Mouse (Mus musculus): ENCODE results near the gene Slc27a1. TPM values are rescaled to one million over a fixed set of nuclear protein-coding genes. Genes with fewer than 3 reads are reported as not detected.

Slc27a1 gene
- polyA plus RNA-seq, 1 experiment from 2014 or later, result 16.7 TPM

GRCm38 (mm10) chr8:71560765-71561164, 7.9 kb upstream of the Slc27a1 start:
- DNase-seq (ENCODE audit: low spot score) (no peak), ATAC-seq (ENCODE audit: insufficient number of reproducible peaks, low FRiP score, low TSS enrichment, low read depth) (no peak)
- Histone ChIP-seq H3K4me2 (ENCODE audit: low read depth, severe bottlenecking) (no peak overlapping the region), H3K9ac (ENCODE audit: low read length) (no peak overlapping the region), H3K36me3 (ENCODE audit: control insufficient read depth, insufficient read depth, low read length) (no peaks in the 10 kb centered on the region), H3K27ac (replicated peaks; ENCODE audit: low read depth, low read length) (no peak overlapping the region), H3K4me3 (ENCODE audit: low read depth, low read length) (no peak overlapping the region), H3K4me1 (ENCODE audit: control insufficient read depth, insufficient read depth, low read length) (0 out of 2 replicates have a peak, but pooled peaks cover 7% of the 10 kb centered on the region), H3K9me3 (ENCODE audit: control insufficient read depth, low read length) (peaks cover 4% of the 10 kb centered on the region; the same call in 1 of the 2 replicates), H3K27me3 (ENCODE audit: control insufficient read depth, insufficient read depth, low read length) (peaks cover 67% of the 10 kb centered on the region)
- WGBS, result 82% methylated on average over 5 of the region's 5 CpGs

GRCm38 (mm10) chr8:71561401-71561800, 7.3 kb upstream of the Slc27a1 start:
- WGBS, result 2% methylated on average over 15 of the region's 15 CpGs
- no peak overlapping the region for H3K4me3 ChIP-seq (ENCODE audit: low read depth, low read length)
- no peak overlapping the region for H3K9ac ChIP-seq (ENCODE audit: low read length)
- no peaks in the 10 kb centered on the region for H3K36me3 ChIP-seq (ENCODE audit: control insufficient read depth, insufficient read depth, low read length)
- no peak overlapping the region for H3K4me2 ChIP-seq (ENCODE audit: low read depth, severe bottlenecking)
- peaks cover 65% of the 10 kb centered on the region for H3K27me3 ChIP-seq (ENCODE audit: control insufficient read depth, insufficient read depth, low read length)
- DNase-seq (ENCODE audit: low spot score) (peak; percentile 89), ATAC-seq (ENCODE audit: insufficient number of reproducible peaks, low FRiP score, low TSS enrichment, low read depth) (no peak)
- H3K4me1 ChIP-seq (ENCODE audit: control insufficient read depth, insufficient read depth, low read length), result 0 out of 2 replicates have a peak, but pooled peaks cover 7% of the 10 kb centered on the region
- H3K9me3 ChIP-seq (ENCODE audit: control insufficient read depth, low read length), result peaks cover 4% of the 10 kb centered on the region; the same call in 1 of the 2 replicates
- H3K27ac ChIP-seq (replicated peaks; ENCODE audit: low read depth, low read length), result no peak overlapping the region

GRCm38 (mm10) chr8:71562751-71563150, 5.9 kb upstream of the Slc27a1 start:
- Histone ChIP-seq H3K27ac (replicated peaks; ENCODE audit: low read depth, low read length) (no peak overlapping the region), H3K4me3 (ENCODE audit: low read depth, low read length) (0 out of 2 replicates have a peak overlapping the region, but pooled peaks have one; percentile 8), H3K9ac (ENCODE audit: low read length) (peak overlapping the region; percentile 30; the same call in 1 of the 2 replicates), H3K9me3 (ENCODE audit: control insufficient read depth, low read length) (peaks cover 4% of the 10 kb centered on the region; the same call in 1 of the 2 replicates), H3K27me3 (ENCODE audit: control insufficient read depth, insufficient read depth, low read length) (peaks cover 55% of the 10 kb centered on the region), H3K36me3 (ENCODE audit: control insufficient read depth, insufficient read depth, low read length) (no peaks in the 10 kb centered on the region), H3K4me1 (ENCODE audit: control insufficient read depth, insufficient read depth, low read length) (0 out of 2 replicates have a peak, but pooled peaks cover 7% of the 10 kb centered on the region), H3K4me2 (ENCODE audit: low read depth, severe bottlenecking) (peak overlapping the region; percentile 33; the same call in 1 of the 2 replicates)
- WGBS, result 2% methylated on average over 32 of the region's 33 CpGs
- DNase-seq (ENCODE audit: low spot score), result peak; percentile 79
- ATAC-seq (ENCODE audit: insufficient number of reproducible peaks, low FRiP score, low TSS enrichment, low read depth), result no peak

GRCm38 (mm10) chr8:71563992-71564391, 4.7 kb upstream of the Slc27a1 start:
- 97% methylated on average over 4 of the region's 4 CpGs for WGBS

GRCm38 (mm10) chr8:71566501-71566900, 2.2 kb upstream of the Slc27a1 start, which contains the start of gene Nxnl1:
Nxnl1 (minus strand) TSS chr8:71566601.
- Histone ChIP-seq H3K4me3 (ENCODE audit: low read depth, low read length) (no peak within 1 kb of the TSS), H3K4me1 (ENCODE audit: control insufficient read depth, insufficient read depth, low read length) (peaks cover 8% of the 10 kb centered on the region; the same call in 1 of the 2 replicates), H3K9ac (ENCODE audit: low read length) (no peak within 1 kb of the TSS), H3K27ac (replicated peaks; ENCODE audit: low read depth, low read length) (no peak within 1 kb of the TSS), H3K9me3 (ENCODE audit: control insufficient read depth, low read length) (peaks cover 4% of the 10 kb centered on the region; the same call in 1 of the 2 replicates), H3K27me3 (ENCODE audit: control insufficient read depth, insufficient read depth, low read length) (peaks cover 31% of the 10 kb centered on the region), H3K36me3 (ENCODE audit: control insufficient read depth, insufficient read depth, low read length) (no peaks in the 10 kb centered on the region), H3K4me2 (ENCODE audit: low read depth, severe bottlenecking) (no peak within 1 kb of the TSS)
- ATAC-seq (ENCODE audit: insufficient number of reproducible peaks, low FRiP score, low TSS enrichment, low read depth), result no peak
- no peak for DNase-seq (ENCODE audit: low spot score)
- 60% methylated on average over 3 of the region's 3 CpGs for WGBS

More at GRCm38 (mm10) chr8:71563992-71564391, 4.7 kb upstream of the Slc27a1 start:
- H3K36me3 ChIP-seq (ENCODE audit: control insufficient read depth, insufficient read depth, low read length), result no peaks in the 10 kb centered on the region
- no peak overlapping the region for H3K9ac ChIP-seq (ENCODE audit: low read length)
- peaks cover 51% of the 10 kb centered on the region for H3K27me3 ChIP-seq (ENCODE audit: control insufficient read depth, insufficient read depth, low read length)
- no peak overlapping the region for H3K27ac ChIP-seq (replicated peaks; ENCODE audit: low read depth, low read length)
- no peak for DNase-seq (ENCODE audit: low spot score)
- H3K4me2 ChIP-seq (ENCODE audit: low read depth, severe bottlenecking), result no peak overlapping the region
- H3K4me3 ChIP-seq (ENCODE audit: low read depth, low read length), result no peak overlapping the region
- ATAC-seq (ENCODE audit: insufficient number of reproducible peaks, low FRiP score, low TSS enrichment, low read depth), result no peak
- peaks cover 4% of the 10 kb centered on the region; the same call in 1 of the 2 replicates for H3K9me3 ChIP-seq (ENCODE audit: control insufficient read depth, low read length)
- peaks cover 4% of the 10 kb centered on the region; the same call in 1 of the 2 replicates for H3K4me1 ChIP-seq (ENCODE audit: control insufficient read depth, insufficient read depth, low read length)

- H3K27me3 ChIP-seq (ENCODE audit: control insufficient read depth, insufficient read depth, low read length), result peaks cover 23% of the 10 kb centered on the region
- DNase-seq (ENCODE audit: low spot score), result no peak
- ATAC-seq (ENCODE audit: insufficient number of reproducible peaks, low FRiP score, low TSS enrichment, low read depth), result no peak
- H3K4me3 ChIP-seq (ENCODE audit: low read depth, low read length), result no peak overlapping the region
- peaks cover 8% of the 10 kb centered on the region; the same call in 1 of the 2 replicates for H3K4me1 ChIP-seq (ENCODE audit: control insufficient read depth, insufficient read depth, low read length)
- no peaks in the 10 kb centered on the region for H3K36me3 ChIP-seq (ENCODE audit: control insufficient read depth, insufficient read depth, low read length)
- no peak overlapping the region for H3K9ac ChIP-seq (ENCODE audit: low read length)
- WGBS, result 67% methylated on average over 7 of the region's 7 CpGs
- H3K9me3 ChIP-seq (ENCODE audit: control insufficient read depth, low read length), result peaks cover 4% of the 10 kb centered on the region; the same call in 1 of the 2 replicates
- no peak overlapping the region for H3K27ac ChIP-seq (replicated peaks; ENCODE audit: low read depth, low read length)
- no peak overlapping the region for H3K4me2 ChIP-seq (ENCODE audit: low read depth, severe bottlenecking)
Observed at GRCm38 (mm10) chr8:71567587-71567986, 1.1 kb upstream of the Slc27a1 start.

GRCm38 (mm10) chr8:71568941-71569340, 259 bp downstream of the Slc27a1 start:
- Histone ChIP-seq H3K9ac (ENCODE audit: low read length) (no peak overlapping the region; the same call in 1 of the 2 replicates), H3K27me3 (ENCODE audit: control insufficient read depth, insufficient read depth, low read length) (peaks cover 12% of the 10 kb centered on the region; the same call in 1 of the 2 replicates), H3K9me3 (ENCODE audit: control insufficient read depth, low read length) (peaks cover 4% of the 10 kb centered on the region; the same call in 1 of the 2 replicates), H3K4me2 (ENCODE audit: low read depth, severe bottlenecking) (peak overlapping the region; percentile 86), H3K36me3 (ENCODE audit: control insufficient read depth, insufficient read depth, low read length) (no peaks in the 10 kb centered on the region), H3K4me3 (ENCODE audit: low read depth, low read length) (peak overlapping the region; percentile 65), H3K27ac (replicated peaks; ENCODE audit: low read depth, low read length) (no peak overlapping the region), H3K4me1 (ENCODE audit: control insufficient read depth, insufficient read depth, low read length) (peaks cover 8% of the 10 kb centered on the region; the same call in 1 of the 2 replicates)
- no peak for DNase-seq (ENCODE audit: low spot score)
- WGBS, result 14% methylated on average over 6 of the region's 6 CpGs
- no peak for ATAC-seq (ENCODE audit: insufficient number of reproducible peaks, low FRiP score, low TSS enrichment, low read depth)

- H3K4me2 ChIP-seq (ENCODE audit: low read depth, severe bottlenecking), result peak overlapping the region; percentile 86
- peak overlapping the region; percentile 48; the same call in 1 of the 2 replicates for H3K9ac ChIP-seq (ENCODE audit: low read length)
- H3K4me1 ChIP-seq (ENCODE audit: control insufficient read depth, insufficient read depth, low read length), result peaks cover 8% of the 10 kb centered on the region; the same call in 1 of the 2 replicates
- peak overlapping the region; percentile 50; the same call in 1 of the 2 replicates for H3K27ac ChIP-seq (replicated peaks; ENCODE audit: low read depth, low read length)
- peaks cover 12% of the 10 kb centered on the region; the same call in 1 of the 2 replicates for H3K27me3 ChIP-seq (ENCODE audit: control insufficient read depth, insufficient read depth, low read length)
- WGBS, result under 1% methylated on average over 51 of the region's 51 CpGs
- H3K4me3 ChIP-seq (ENCODE audit: low read depth, low read length), result peak overlapping the region; percentile 65
- no peaks in the 10 kb centered on the region for H3K9me3 ChIP-seq (ENCODE audit: control insufficient read depth, low read length)
- no peaks in the 10 kb centered on the region for H3K36me3 ChIP-seq (ENCODE audit: control insufficient read depth, insufficient read depth, low read length)
- DNase-seq (ENCODE audit: low spot score), result peak; percentile 90
- ATAC-seq (ENCODE audit: insufficient number of reproducible peaks, low FRiP score, low TSS enrichment, low read depth), result peak; percentile 69
Observed at GRCm38 (mm10) chr8:71569366-71570290, 946 bp downstream of the Slc27a1 start.
